Mouse (Mus musculus): Measurements from ENCODE around the gene Sdhb.

Gene Sdhb

GRCm38 (mm10) chr4:140977886-140978692 is 17.1 kb downstream of the Sdhb start:
- no peak for DNase-seq (ENCODE audit: low spot score)

- DNase-seq (ENCODE audit: low spot score), result peak; percentile 46
These were observed 20.6 kb downstream of the Sdhb start for GRCm38 (mm10) chr4:140981605-140982004.

GRCm38 (mm10) chr4:140982808-140983207 is 21.8 kb downstream of the Sdhb start:
- DNase-seq (ENCODE audit: low spot score), result no peak

- peak; percentile 31 for DNase-seq (ENCODE audit: low spot score)
These were observed 22.4 kb downstream of the Sdhb start for GRCm38 (mm10) chr4:140983442-140983841.

- no peak for DNase-seq (ENCODE audit: low spot score)
These were observed 23.5 kb downstream of the Sdhb start for GRCm38 (mm10) chr4:140984544-140984943.

GRCm38 (mm10) chr4:140986024-140986710 is 25.2 kb downstream of the Sdhb start:
- DNase-seq (ENCODE audit: low spot score), result no peak

- DNase-seq (ENCODE audit: low spot score), result peak; percentile 89
These were observed 25.9 kb downstream of the Sdhb start, which contains the start of gene Atp13a2 for GRCm38 (mm10) chr4:140986711-140987395. Atp13a2 (plus strand) TSS chr4:140986873.

- DNase-seq (ENCODE audit: low spot score), result no peak
These were observed 26.5 kb downstream of the Sdhb start for GRCm38 (mm10) chr4:140987476-140987875.

- DNase-seq (ENCODE audit: low spot score), result peak; percentile 85
These were observed 27.8 kb downstream of the Sdhb start for GRCm38 (mm10) chr4:140988706-140989290.

- no peak for DNase-seq (ENCODE audit: low spot score)
These were observed 28.4 kb downstream of the Sdhb start for GRCm38 (mm10) chr4:140989447-140989846.

- no peak for DNase-seq (ENCODE audit: low spot score)
These were observed 31.2 kb downstream of the Sdhb start for GRCm38 (mm10) chr4:140992215-140992614.

- DNase-seq (ENCODE audit: low spot score), result peak; percentile 83
These were observed 32.8 kb downstream of the Sdhb start for GRCm38 (mm10) chr4:140993846-140994245.

GRCm38 (mm10) chr4:140995811-140996210 is 34.8 kb downstream of the Sdhb start:
- DNase-seq (ENCODE audit: low spot score), result peak; percentile 67

GRCm38 (mm10) chr4:140996812-140997211 is 35.8 kb downstream of the Sdhb start:
- no peak for DNase-seq (ENCODE audit: low spot score)

GRCm38 (mm10) chr4:141005983-141006382 is 45.0 kb downstream of the Sdhb start:
- no peak for DNase-seq (ENCODE audit: low spot score)

GRCm38 (mm10) chr4:141008028-141008427 is 47.0 kb downstream of the Sdhb start:
- DNase-seq (ENCODE audit: low spot score), result no peak

GRCm38 (mm10) chr4:141010118-141010517 is 49.1 kb downstream of the Sdhb start, which contains the start of gene Mfap2:
Mfap2 (plus strand) TSS chr4:141010418.
- DNase-seq (ENCODE audit: low spot score), result no peak

GRCm38 (mm10) chr4:141010526-141010925 is 49.5 kb downstream of the Sdhb start:
- DNase-seq (ENCODE audit: low spot score), result no peak

GRCm38 (mm10) chr4:141010941-141011429 is 50.0 kb downstream of the Sdhb start:
- no peak for DNase-seq (ENCODE audit: low spot score)

GRCm38 (mm10) chr4:141011556-141012328 is 50.7 kb downstream of the Sdhb start:
- DNase-seq (ENCODE audit: low spot score), result no peak

- no peak for DNase-seq (ENCODE audit: low spot score)
These were observed 51.6 kb downstream of the Sdhb start for GRCm38 (mm10) chr4:141012558-141012957.
